Mouse (Mus musculus): ENCODE data around the gene Pxn. TPM values are rescaled to one million over a fixed set of nuclear protein-coding genes. Genes with fewer than 3 reads are reported as not detected.

The Pxn gene
- 83.9 TPM for polyA plus RNA-seq (2014; fragmentation: Illumina TruSeq; extraction: RNeasy Lipid Tissue Mini Kit (QIAGEN cat#74804); ENCODE audit: low read depth, low replicate concordance)

DNA sequence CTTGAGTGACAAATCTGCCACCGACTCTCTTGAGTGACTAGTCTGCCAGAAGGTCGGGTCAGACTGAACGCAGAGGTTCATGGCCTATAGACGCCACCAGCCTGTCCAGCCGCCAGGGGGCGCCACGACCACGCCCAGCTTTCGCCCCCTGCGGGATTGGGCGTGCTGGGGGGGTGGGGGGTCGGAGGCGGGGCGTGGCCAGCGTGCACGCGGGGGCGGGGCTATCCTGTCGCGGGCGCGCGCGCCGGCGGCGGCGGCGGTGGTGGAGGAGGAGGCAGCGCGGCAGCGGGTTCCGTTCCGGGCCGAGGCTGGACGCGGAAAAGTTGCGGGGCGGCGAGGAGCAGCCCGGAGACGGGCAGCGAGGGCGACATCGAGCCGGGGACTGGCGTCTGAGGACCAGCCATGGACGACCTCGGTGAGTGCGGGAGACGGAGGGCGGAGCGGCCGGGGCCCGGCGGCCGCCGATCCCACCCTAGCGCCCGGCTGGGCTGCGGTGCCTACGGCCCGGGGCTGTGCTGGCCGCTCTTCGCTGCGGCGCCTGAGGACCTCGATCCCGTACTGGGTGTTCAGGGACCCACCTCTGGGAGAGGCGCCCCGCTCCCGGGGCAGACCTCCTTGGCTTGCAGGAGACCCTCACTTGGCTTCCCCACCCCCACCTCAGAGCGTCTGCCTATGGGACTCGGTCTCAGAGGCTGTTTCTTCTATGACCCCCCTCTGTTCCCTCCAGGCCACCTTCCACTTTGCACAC, at the start of gene Pxn:
TSS of gene Pxn (plus strand) at position 223 of the 748 bp plus-strand sequence.

DNA sequence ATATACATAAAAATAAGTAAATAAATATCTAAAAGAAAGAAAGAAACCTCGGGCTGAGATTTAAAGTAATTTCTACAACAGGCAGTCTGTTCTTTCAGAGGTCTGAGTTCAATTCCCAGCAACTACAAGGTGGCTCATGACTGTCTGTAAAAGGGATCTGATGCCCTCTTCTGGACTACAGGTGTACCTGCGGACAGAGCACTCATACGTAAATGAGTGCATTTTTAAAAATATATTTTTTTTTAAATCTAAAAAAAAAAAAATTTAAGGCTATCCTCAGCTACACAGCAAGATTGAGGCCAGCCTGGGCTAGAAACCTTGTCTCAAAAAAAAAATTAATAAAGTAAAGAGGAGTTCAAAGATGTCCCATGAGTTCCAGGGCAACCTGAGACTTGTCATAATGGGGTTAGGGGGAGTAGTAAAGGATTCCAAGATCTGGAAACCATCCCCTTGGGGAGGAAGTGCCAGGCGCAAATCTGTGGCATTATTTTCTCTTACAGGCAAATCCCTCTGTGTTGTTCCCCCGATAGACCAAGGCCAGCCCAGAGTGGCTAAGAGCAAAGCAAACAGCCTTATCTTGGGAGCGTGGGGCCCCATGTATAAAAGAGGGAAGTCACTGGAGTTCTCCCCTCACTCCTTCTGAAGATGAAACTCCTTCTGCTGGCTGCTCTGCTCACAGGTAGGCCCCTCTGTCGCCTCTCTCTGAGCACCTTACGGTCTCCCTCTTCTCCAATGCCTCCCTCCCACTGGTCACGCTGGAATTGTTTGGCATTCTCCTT, 40.6 kb upstream of the Pxn start, which contains the start of gene Pla2g1b:
TSS of gene Pla2g1b (plus strand) at position 621 of the 779 bp plus-strand sequence.

DNA sequence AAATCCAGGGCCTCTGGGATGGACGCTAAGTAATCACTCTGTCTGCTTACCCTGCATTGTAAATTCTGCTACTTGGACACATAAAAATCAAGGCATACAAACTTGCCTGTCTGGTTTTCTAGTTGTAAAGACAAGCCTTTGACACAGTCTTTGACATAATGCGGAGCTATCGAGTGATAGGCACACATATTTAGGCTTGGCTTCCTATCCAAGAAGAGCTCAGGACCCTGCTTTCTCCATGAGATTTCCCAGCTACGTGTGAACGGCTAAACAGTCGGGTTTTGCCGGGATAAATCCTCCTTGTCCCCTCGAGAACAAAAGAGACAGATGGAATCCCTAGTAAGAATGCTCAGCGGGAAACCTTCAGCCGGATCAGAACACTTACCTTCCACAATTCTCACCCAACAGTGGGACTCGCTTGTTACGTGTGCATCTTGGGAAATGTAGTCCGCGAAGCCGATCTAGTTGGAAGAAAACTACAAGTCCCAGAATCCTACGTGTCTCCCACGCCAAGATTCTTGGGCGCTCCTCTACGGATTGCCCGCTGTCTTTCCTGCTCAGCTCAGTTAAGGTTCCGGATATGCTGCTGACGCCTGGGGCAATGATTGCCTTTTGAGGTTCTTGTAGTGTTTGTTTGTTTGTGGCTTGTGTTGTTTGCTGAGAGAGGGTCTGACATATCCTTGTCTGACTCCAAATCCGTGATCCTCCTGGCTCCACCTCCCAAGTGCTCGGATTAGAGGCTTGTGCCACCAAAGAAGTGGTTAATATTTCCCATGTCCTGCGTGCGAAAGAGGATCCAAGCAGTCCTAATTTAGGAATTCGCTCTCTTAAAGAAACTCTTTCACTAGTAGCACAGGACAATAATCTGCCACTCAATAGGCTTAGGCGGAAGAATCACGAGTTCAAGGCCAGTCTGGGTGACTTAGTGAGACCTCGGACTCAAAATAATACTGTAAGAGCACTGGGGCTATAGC, 22.2 kb upstream of the Pxn start, which contains the start of gene Sirt4:
TSS of gene Sirt4 (minus strand) at position 779 of the 974 bp plus-strand sequence.

DNA sequence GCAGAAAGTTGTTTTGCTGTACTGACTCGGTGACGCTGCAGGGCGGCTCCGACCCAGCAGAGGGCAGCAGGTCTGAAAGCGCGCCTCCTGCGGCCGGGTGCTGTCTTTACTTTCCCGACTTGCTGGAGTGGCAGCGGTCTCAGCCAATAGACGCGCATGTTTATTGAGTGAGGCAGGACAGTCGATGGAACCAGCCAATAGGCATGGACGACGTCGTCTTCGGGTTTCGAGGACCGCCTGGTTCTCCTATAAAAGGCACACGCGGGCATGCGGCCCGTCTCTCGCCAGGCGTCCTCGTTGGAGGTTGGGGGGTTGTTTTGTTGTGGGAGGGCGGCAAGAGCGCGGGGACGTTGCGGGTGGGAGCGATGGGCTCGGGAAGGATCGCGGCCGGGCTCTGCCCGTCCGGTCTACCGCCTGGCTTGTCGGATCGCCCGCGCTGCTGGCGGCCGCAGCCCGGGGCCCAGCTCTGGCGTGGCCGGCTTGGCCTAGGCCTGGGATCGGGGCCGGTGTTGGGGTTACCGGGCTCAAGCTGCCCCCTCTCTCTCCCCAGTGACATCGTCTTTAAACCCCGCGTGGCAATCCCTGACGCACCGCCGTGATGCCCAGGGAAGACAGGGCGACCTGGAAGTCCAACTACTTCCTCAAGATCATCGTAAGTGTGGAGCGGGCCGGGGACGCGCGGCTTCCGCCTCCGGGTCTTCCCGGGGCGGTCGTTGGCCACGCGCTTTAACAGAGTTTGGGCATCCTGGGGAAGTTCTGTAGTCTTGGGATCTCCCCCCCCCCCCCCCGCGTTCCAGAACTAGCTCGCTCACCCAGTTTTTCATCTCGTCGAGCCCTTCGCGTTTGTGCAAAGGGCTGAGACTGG, 53.0 kb downstream of the Pxn start, which contains the start of gene Rplp0:
TSS of gene Rplp0 (plus strand) at position 231 of the 865 bp plus-strand sequence.

GRCm38 (mm10) chr5:115564737-115565393, 58.4 kb downstream of the Pxn start, which contains the start of gene Gcn1l1:
Gcn1l1 (plus strand) TSS chr5:115565254.

Other genes starting within 250 kb of the Pxn start
- gene Rnf10, start 233.8 kb upstream of the Pxn start, polyA plus RNA-seq (2014; fragmentation: Illumina TruSeq; extraction: RNeasy Lipid Tissue Mini Kit (QIAGEN cat#74804); ENCODE audit: low read depth, low replicate concordance) = 150 TPM
- gene Coq5, start 227.0 kb upstream of the Pxn start, polyA plus RNA-seq (2014; fragmentation: Illumina TruSeq; extraction: RNeasy Lipid Tissue Mini Kit (QIAGEN cat#74804); ENCODE audit: low read depth, low replicate concordance) = 28.2 TPM
- 245 TPM for gene Dynll1, start 205.7 kb upstream of the Pxn start, polyA plus RNA-seq (2014; fragmentation: Illumina TruSeq; extraction: RNeasy Lipid Tissue Mini Kit (QIAGEN cat#74804); ENCODE audit: low read depth, low replicate concordance)
- 54.0 TPM for gene Srsf9, start 179.5 kb upstream of the Pxn start, polyA plus RNA-seq (2014; fragmentation: Illumina TruSeq; extraction: RNeasy Lipid Tissue Mini Kit (QIAGEN cat#74804); ENCODE audit: low read depth, low replicate concordance)
- 20.5 TPM for gene Gatc, start 165.5 kb upstream of the Pxn start, polyA plus RNA-seq (2014; fragmentation: Illumina TruSeq; extraction: RNeasy Lipid Tissue Mini Kit (QIAGEN cat#74804); ENCODE audit: low read depth, low replicate concordance)
- 43.0 TPM for gene Triap1, start 165.5 kb upstream of the Pxn start, polyA plus RNA-seq (2014; fragmentation: Illumina TruSeq; extraction: RNeasy Lipid Tissue Mini Kit (QIAGEN cat#74804); ENCODE audit: low read depth, low replicate concordance)
- gene Cox6a1, start 157.7 kb upstream of the Pxn start, polyA plus RNA-seq (2014; fragmentation: Illumina TruSeq; extraction: RNeasy Lipid Tissue Mini Kit (QIAGEN cat#74804); ENCODE audit: low read depth, low replicate concordance) = 608 TPM
- gene Msi1, start 77.1 kb upstream of the Pxn start, polyA plus RNA-seq (2014; fragmentation: Illumina TruSeq; extraction: RNeasy Lipid Tissue Mini Kit (QIAGEN cat#74804); ENCODE audit: low read depth, low replicate concordance) = 1.9 TPM
- gene Pla2g1b, start 40.4 kb upstream of the Pxn start, polyA plus RNA-seq (2014; fragmentation: Illumina TruSeq; extraction: RNeasy Lipid Tissue Mini Kit (QIAGEN cat#74804); ENCODE audit: low read depth, low replicate concordance) = not detected
- gene Sirt4, start 22.0 kb upstream of the Pxn start, polyA plus RNA-seq (2014; fragmentation: Illumina TruSeq; extraction: RNeasy Lipid Tissue Mini Kit (QIAGEN cat#74804); ENCODE audit: low read depth, low replicate concordance) = 37.6 TPM
- 1,640 TPM for gene Rplp0, start 52.8 kb downstream of the Pxn start, polyA plus RNA-seq (2014; fragmentation: Illumina TruSeq; extraction: RNeasy Lipid Tissue Mini Kit (QIAGEN cat#74804); ENCODE audit: low read depth, low replicate concordance)
- gene Gcn1l1, start 58.6 kb downstream of the Pxn start, polyA plus RNA-seq (2014; fragmentation: Illumina TruSeq; extraction: RNeasy Lipid Tissue Mini Kit (QIAGEN cat#74804); ENCODE audit: low read depth, low replicate concordance) = 46.4 TPM
- gene Rab35, start 125.2 kb downstream of the Pxn start, polyA plus RNA-seq (2014; fragmentation: Illumina TruSeq; extraction: RNeasy Lipid Tissue Mini Kit (QIAGEN cat#74804); ENCODE audit: low read depth, low replicate concordance) = 36.0 TPM
- gene Bicdl1, start 224.9 kb downstream of the Pxn start, polyA plus RNA-seq (2014; fragmentation: Illumina TruSeq; extraction: RNeasy Lipid Tissue Mini Kit (QIAGEN cat#74804); ENCODE audit: low read depth, low replicate concordance) = 31.8 TPM

All from adipose tissue, adult 10 weeks (tissue).